Mouse (Mus musculus): ENCODE data around the gene Crip1. TPM values are rescaled to one million over a fixed set of nuclear protein-coding genes. Genes with fewer than 3 reads are reported as not detected.

Gene Crip1
- polyA plus RNA-seq, 1 experiment from 2014 or later: 26.8 TPM

DNA sequence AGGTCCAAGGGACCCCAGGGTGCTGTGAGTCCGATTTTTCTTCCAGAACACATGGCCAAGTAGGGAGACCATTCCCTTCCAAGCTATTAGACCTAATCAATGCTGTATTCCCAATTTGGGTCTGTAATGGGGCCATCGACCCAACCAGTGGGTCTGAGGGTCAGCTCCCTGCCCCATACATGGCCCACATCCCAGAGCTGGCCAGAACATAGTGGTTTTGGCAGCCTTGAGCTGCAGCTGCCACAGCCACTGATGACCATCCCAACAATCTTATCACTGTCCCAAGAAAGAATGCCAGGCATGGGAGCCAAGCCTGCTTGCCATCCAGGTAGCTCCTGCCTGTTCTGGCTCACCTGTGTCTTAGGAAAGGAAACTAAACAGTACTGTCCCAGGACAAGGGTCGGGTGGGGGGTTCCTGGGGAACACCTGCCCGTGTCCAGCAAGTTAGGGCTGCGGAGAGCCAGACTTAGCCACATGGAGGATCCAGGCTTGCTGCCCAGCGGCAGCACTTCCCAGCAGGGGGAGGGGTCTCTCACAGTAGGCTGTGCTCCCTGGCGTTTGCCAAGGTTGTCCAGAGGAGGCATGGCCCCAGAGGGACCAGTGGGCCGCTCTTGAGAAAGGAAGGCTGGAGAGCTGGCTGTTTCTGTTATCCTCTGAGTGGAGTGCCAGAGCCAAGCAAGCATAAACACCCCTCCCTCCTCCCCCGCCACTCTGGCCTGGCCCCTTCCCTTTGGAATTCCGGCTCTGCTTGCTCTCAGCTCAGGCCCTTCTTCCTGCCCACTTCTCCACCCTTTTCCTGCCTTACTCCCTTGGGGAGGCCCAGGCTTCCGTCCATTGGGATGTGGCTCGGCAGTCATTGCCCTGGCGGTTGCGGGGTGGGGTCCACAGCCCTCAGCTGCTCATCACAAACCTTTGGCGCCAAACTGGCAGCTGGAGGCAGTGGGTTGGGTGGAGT is 3.8 kb upstream of the Crip1 start:
- H3K9me3 ChIP-seq (ENCODE audit: control insufficient read depth, low read length): no peaks in the 10 kb centered on the region
- peaks cover 46% of the 10 kb centered on the region for H3K4me1 ChIP-seq (ENCODE audit: control insufficient read depth, insufficient read depth, low read length)
- H3K27me3 ChIP-seq (ENCODE audit: control insufficient read depth, insufficient read depth, low read length): no peaks in the 10 kb centered on the region
- ATAC-seq (ENCODE audit: low FRiP score, low TSS enrichment) (no peak), DNase-seq (peak; percentile 64)
- peak overlapping the region; percentile 51; the same call in 1 of the 2 replicates for H3K9ac ChIP-seq (replicated peaks; ENCODE audit: low read length)
- H3K36me3 ChIP-seq (ENCODE audit: control insufficient read depth, insufficient read depth, low read length): peaks cover 42% of the 10 kb centered on the region
- WGBS: 15% methylated on average over 15 of the region's 15 CpGs
- H3K27ac ChIP-seq (replicated peaks; ENCODE audit: low read depth, low read length): peak overlapping the region; percentile 54
- H3K4me3 ChIP-seq (replicated peaks; ENCODE audit: low read depth, low read length): peak overlapping the region; percentile 61
- peak overlapping the region; percentile 68 for H3K4me2 ChIP-seq (ENCODE audit: low read length)

DNA sequence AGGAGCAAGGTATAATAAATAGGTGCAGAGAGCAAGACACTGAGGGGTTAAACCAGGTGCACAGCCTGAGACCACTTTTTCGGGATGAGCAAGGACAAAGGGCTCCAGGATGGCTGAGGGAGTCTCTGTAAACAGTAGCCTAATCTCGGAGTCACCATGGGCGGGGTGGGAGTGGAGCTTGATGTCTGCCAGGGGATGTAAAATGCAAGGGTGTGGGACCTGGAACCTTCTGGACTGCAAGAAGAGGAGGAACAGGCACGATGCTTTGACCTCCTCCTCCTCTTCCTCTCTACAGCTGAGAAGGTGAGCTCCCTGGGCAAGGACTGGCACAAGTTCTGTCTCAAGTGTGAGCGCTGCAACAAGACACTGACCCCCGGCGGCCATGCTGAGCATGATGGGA is 3.0 kb upstream of the Crip1 start:
- H3K4me1 ChIP-seq (ENCODE audit: control insufficient read depth, insufficient read depth, low read length): peaks cover 46% of the 10 kb centered on the region
- H3K27ac ChIP-seq (replicated peaks; ENCODE audit: low read depth, low read length): no peak overlapping the region
- H3K4me2 ChIP-seq (ENCODE audit: low read length): peak overlapping the region; percentile 68
- H3K36me3 ChIP-seq (ENCODE audit: control insufficient read depth, insufficient read depth, low read length): peaks cover 35% of the 10 kb centered on the region
- H3K4me3 ChIP-seq (replicated peaks; ENCODE audit: low read depth, low read length): peak overlapping the region; percentile 61
- 61% methylated on average over 7 of the region's 7 CpGs for WGBS
- no peak for DNase-seq
- peak overlapping the region; percentile 51; the same call in 1 of the 2 replicates for H3K9ac ChIP-seq (replicated peaks; ENCODE audit: low read length)
- no peaks in the 10 kb centered on the region for H3K27me3 ChIP-seq (ENCODE audit: control insufficient read depth, insufficient read depth, low read length)
- no peak for ATAC-seq (ENCODE audit: low FRiP score, low TSS enrichment)
- H3K9me3 ChIP-seq (ENCODE audit: control insufficient read depth, low read length): no peaks in the 10 kb centered on the region

DNA sequence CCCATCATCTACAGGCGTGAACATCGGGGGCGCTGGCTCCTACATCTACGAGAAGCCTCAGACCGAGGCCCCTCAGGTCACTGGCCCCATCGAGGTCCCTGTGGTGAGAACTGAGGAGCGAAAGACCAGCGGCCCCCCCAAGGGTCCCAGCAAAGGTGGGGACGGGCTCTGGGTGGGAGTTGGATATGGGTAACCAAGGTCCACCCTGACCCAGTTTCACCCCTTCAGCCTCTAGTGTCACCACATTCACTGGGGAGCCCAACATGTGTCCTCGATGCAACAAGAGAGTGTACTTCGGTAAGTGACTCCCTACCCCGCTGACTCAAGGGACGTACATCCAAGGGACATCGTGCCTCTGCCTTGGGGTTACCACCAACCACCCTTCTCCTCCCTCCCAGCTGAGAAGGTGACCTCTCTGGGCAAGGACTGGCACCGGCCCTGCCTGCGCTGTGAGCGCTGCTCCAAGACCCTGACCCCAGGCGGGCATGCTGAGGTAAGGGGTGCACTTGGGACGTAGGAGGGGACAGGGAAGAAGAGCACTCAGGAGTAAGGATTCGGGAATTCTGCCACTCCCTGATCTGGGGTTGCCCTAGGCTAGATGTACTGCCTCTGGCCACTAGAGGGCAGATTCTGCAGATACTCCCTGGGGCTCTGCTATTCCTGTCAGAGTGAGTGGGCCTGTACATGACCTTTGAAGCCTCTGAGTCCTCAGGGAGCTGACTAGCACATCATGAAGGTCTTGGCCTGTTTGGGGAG is 1.9 kb upstream of the Crip1 start:
- Histone ChIP-seq H3K4me3 (replicated peaks; ENCODE audit: low read depth, low read length) (no peak overlapping the region), H3K4me1 (ENCODE audit: control insufficient read depth, insufficient read depth, low read length) (peaks cover 37% of the 10 kb centered on the region)
- DNase-seq: peak; percentile 48

DNA sequence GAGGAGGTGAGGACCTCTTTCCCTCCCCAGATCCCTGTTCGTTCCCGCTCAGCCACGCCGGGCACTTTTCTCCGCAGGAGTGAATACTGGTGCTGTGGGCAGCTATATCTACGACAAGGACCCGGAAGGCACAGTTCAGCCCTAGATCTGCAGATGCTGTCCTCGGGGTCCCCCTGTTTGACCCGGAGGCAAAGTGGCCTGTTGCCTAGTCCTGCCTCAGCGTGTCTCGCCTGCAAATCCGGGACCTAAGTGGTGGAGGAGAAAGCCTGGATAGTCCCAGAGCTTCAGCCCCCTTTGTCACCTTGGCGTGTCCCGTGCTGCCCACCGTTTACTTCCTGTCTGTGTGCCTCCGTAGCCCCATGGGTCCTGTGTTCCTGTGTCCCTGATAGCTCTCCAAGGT is 1.2 kb upstream of the Crip1 start:
- Histone ChIP-seq H3K4me3 (replicated peaks; ENCODE audit: low read depth, low read length) (no peak overlapping the region), H3K9me3 (ENCODE audit: control insufficient read depth, low read length) (no peaks in the 10 kb centered on the region), H3K4me1 (ENCODE audit: control insufficient read depth, insufficient read depth, low read length) (peaks cover 31% of the 10 kb centered on the region), H3K27me3 (ENCODE audit: control insufficient read depth, insufficient read depth, low read length) (no peaks in the 10 kb centered on the region), H3K9ac (replicated peaks; ENCODE audit: low read length) (no peak overlapping the region), H3K36me3 (ENCODE audit: control insufficient read depth, insufficient read depth, low read length) (peaks cover 27% of the 10 kb centered on the region), H3K4me2 (ENCODE audit: low read length) (no peak overlapping the region), H3K27ac (replicated peaks; ENCODE audit: low read depth, low read length) (no peak overlapping the region)
- 94% methylated on average over 16 of the region's 16 CpGs for WGBS
- DNase-seq (no peak), ATAC-seq (ENCODE audit: low FRiP score, low TSS enrichment) (no peak)

More for the DNA sequence above, 1.9 kb upstream of the Crip1 start:
- Histone ChIP-seq H3K9me3 (ENCODE audit: control insufficient read depth, low read length) (no peaks in the 10 kb centered on the region), H3K36me3 (ENCODE audit: control insufficient read depth, insufficient read depth, low read length) (peaks cover 27% of the 10 kb centered on the region), H3K27me3 (ENCODE audit: control insufficient read depth, insufficient read depth, low read length) (no peaks in the 10 kb centered on the region), H3K27ac (replicated peaks; ENCODE audit: low read depth, low read length) (no peak overlapping the region), H3K9ac (replicated peaks; ENCODE audit: low read length) (no peak overlapping the region), H3K4me2 (ENCODE audit: low read length) (no peak overlapping the region)
- WGBS: 83% methylated on average over 20 of the region's 20 CpGs
- no peak for ATAC-seq (ENCODE audit: low FRiP score, low TSS enrichment)

DNA sequence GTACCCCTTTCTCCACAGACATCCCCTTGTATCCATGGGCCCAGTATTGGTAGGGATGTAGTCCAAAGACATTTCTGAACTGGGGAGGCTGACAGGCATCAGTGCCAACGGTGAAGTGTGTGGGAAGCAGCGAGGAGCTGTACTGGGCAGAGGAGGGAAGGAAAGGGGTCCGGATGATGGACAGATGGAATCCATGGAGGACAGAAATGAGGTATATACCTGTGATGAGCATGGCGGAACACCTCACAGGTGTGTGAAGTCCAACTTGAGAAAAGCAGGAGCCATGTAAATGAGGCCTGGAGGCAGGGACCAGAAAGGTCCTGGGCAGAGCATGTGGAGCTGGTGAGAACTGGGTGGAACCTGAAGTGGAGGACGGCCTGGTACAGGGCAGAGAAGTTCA is 525 bp upstream of the Crip1 start:
- ATAC-seq (ENCODE audit: low FRiP score, low TSS enrichment): no peak
- H3K4me1 ChIP-seq (ENCODE audit: control insufficient read depth, insufficient read depth, low read length): peaks cover 31% of the 10 kb centered on the region
- H3K27me3 ChIP-seq (ENCODE audit: control insufficient read depth, insufficient read depth, low read length): 0 out of 2 replicates have a peak, but pooled peaks cover under 1% of the 10 kb centered on the region
- WGBS: 88% methylated on average over 5 of the region's 5 CpGs
- H3K9me3 ChIP-seq (ENCODE audit: control insufficient read depth, low read length): no peaks in the 10 kb centered on the region
- DNase-seq: no peak
- H3K27ac ChIP-seq (replicated peaks; ENCODE audit: low read depth, low read length): no peak overlapping the region
- H3K36me3 ChIP-seq (ENCODE audit: control insufficient read depth, insufficient read depth, low read length): peaks cover 27% of the 10 kb centered on the region
- H3K4me2 ChIP-seq (ENCODE audit: low read length): no peak overlapping the region
- no peak overlapping the region for H3K9ac ChIP-seq (replicated peaks; ENCODE audit: low read length)
- H3K4me3 ChIP-seq (replicated peaks; ENCODE audit: low read depth, low read length): no peak overlapping the region

DNA sequence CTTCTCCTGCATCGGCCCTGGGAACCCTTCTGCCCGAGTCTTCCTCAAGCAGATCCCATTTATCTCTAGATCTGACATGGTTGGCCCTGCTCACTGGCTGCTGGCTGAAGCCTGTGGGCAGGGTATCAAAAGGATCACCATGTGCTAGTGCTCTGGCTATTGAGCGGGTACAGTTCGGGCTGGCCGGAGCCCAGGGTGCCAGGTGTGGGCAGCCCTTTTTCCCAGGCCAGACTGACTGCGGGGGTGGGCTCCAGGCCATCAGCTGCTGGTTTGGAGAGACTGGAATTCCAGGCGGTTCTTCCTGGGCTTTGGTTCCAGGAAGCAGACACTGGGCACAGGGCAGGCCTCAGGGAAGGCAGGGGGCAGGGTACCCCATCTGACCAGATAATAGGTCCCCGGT is 1.4 kb downstream of the Crip1 start:
- 91% methylated on average over 8 of the region's 8 CpGs for WGBS
- no peaks in the 10 kb centered on the region for H3K9me3 ChIP-seq (ENCODE audit: control insufficient read depth, low read length)
- no peak overlapping the region for H3K4me2 ChIP-seq (ENCODE audit: low read length)
- peaks cover 21% of the 10 kb centered on the region for H3K4me1 ChIP-seq (ENCODE audit: control insufficient read depth, insufficient read depth, low read length)
- DNase-seq (no peak), ATAC-seq (ENCODE audit: low FRiP score, low TSS enrichment) (no peak)
- peaks cover 27% of the 10 kb centered on the region for H3K36me3 ChIP-seq (ENCODE audit: control insufficient read depth, insufficient read depth, low read length)
- H3K9ac ChIP-seq (replicated peaks; ENCODE audit: low read length): no peak overlapping the region
- H3K27ac ChIP-seq (replicated peaks; ENCODE audit: low read depth, low read length): no peak overlapping the region
- peaks cover 10% of the 10 kb centered on the region; the same call in 1 of the 2 replicates for H3K27me3 ChIP-seq (ENCODE audit: control insufficient read depth, insufficient read depth, low read length)
- H3K4me3 ChIP-seq (replicated peaks; ENCODE audit: low read depth, low read length): no peak overlapping the region

DNA sequence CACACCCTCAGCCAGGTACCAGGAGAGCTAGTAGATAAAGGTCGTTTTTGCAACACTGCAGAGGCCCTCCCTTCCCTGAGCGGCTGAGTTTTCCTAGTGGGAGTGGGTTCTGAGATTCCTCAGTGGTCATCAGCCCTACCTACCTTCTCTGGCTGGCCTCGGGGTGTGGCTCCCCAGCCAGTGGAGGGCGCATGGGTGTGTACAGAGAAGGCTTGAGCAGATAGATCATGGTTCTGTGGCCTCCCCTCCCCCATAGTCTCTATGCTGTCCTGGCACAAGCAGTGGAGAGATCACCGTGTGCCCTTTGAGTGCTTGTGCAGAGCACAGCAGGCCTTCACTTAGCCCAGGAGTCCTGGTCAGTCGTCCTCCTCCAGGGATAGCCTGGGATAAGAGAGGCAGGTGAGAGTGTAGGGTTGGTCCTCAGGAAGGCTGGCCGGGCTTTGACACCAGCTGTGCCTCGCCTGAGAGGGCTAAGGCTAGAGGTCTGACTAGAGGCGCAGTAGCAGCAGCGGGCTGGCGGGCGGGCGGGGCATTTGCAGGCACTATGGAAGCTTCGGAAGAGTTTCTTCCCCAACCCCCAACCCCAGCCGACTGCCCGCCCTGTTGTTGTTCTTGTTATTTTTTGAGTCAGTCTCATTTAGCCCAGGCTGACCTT is 2.4 kb downstream of the Crip1 start:
- ATAC-seq (ENCODE audit: low FRiP score, low TSS enrichment) (no peak), DNase-seq (no peak)
- Histone ChIP-seq H3K4me2 (ENCODE audit: low read length) (no peak overlapping the region), H3K9ac (replicated peaks; ENCODE audit: low read length) (no peak overlapping the region), H3K4me1 (ENCODE audit: control insufficient read depth, insufficient read depth, low read length) (peaks cover 14% of the 10 kb centered on the region), H3K9me3 (ENCODE audit: control insufficient read depth, low read length) (no peaks in the 10 kb centered on the region), H3K36me3 (ENCODE audit: control insufficient read depth, insufficient read depth, low read length) (peaks cover 24% of the 10 kb centered on the region), H3K4me3 (replicated peaks; ENCODE audit: low read depth, low read length) (no peak overlapping the region), H3K27ac (replicated peaks; ENCODE audit: low read depth, low read length) (no peak overlapping the region), H3K27me3 (ENCODE audit: control insufficient read depth, insufficient read depth, low read length) (peaks cover 10% of the 10 kb centered on the region; the same call in 1 of the 2 replicates)
- 30% methylated on average over 16 of the region's 16 CpGs for WGBS

DNA sequence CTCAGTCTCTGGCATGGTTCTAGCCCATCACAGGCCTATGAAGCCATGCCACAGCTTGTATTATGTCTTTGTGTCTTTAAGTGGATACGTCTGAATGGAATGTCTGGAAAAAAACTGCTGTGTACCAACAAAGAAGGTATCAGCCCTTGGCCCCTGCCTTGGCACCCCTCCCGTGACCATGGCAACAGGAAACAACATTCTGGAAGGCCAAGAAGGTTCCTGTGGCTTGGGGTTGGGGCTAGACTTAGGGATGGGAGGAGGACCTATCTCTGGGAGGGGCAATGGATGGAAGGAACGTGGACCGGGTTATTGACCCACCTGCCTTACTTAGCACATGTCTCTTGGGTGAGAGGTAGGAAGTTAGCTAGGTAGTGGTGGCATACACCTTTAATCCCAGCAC is 3.2 kb downstream of the Crip1 start:
- ATAC-seq (ENCODE audit: low FRiP score, low TSS enrichment) (no peak), DNase-seq (no peak)
- no peak overlapping the region for H3K4me2 ChIP-seq (ENCODE audit: low read length)
- H3K27me3 ChIP-seq (ENCODE audit: control insufficient read depth, insufficient read depth, low read length): peaks cover 13% of the 10 kb centered on the region; the same call in 1 of the 2 replicates
- no peak overlapping the region for H3K9ac ChIP-seq (replicated peaks; ENCODE audit: low read length)
- H3K27ac ChIP-seq (replicated peaks; ENCODE audit: low read depth, low read length): no peak overlapping the region
- WGBS: 48% methylated on average over 4 of the region's 4 CpGs
- no peaks in the 10 kb centered on the region for H3K9me3 ChIP-seq (ENCODE audit: control insufficient read depth, low read length)
- H3K4me3 ChIP-seq (replicated peaks; ENCODE audit: low read depth, low read length): no peak overlapping the region
- peaks cover 14% of the 10 kb centered on the region for H3K4me1 ChIP-seq (ENCODE audit: control insufficient read depth, insufficient read depth, low read length)
- peaks cover 16% of the 10 kb centered on the region for H3K36me3 ChIP-seq (ENCODE audit: control insufficient read depth, insufficient read depth, low read length)

All from midbrain, embryonic 14.5 days (tissue).